Mouse (Mus musculus) small intestine, adult 2 months (tissue): Measurements from ENCODE around the gene Crlf1. TPM values are rescaled to one million over a fixed set of nuclear protein-coding genes. Genes with fewer than 3 reads are reported as not detected.
A peak's percentile ranks its signal among the peaks of the same experiment; 100 is the strongest.

Source experiments
- H3K27ac ChIP-seq: fragments of 200-500 bp; 2 replicates; pipeline ENCODE4 v1.5.1; 2012; ENCODE audit warnings: low read depth, low read length, control low read depth, inconsistent platforms; ENCODE audit not compliant: insufficient read depth
- H3K27me3 ChIP-seq: fragments of 200-500 bp; 2 replicates; pipeline ENCODE4 v1.6.1; 2012; ENCODE audit warnings: mild to moderate bottlenecking, moderate library complexity, low read length, inconsistent platforms; ENCODE audit not compliant: control insufficient read depth, insufficient read depth
- H3K36me3 ChIP-seq: fragments of 200-500 bp; 2 replicates; pipeline ENCODE4 v1.6.1; 2012; ENCODE audit warnings: mild to moderate bottlenecking, low read length, control low read depth, inconsistent platforms; ENCODE audit not compliant: control insufficient read depth, insufficient read depth
- H3K4me1 ChIP-seq: fragments of 200-500 bp; 2 replicates; pipeline ENCODE4 v1.6.1; 2012; ENCODE audit warnings: low read length, inconsistent platforms, mixed read lengths; ENCODE audit not compliant: control insufficient read depth, insufficient read depth, insufficient read length
- H3K4me3 ChIP-seq: fragments of 200-500 bp; 2 replicates; pipeline ENCODE4 v1.5.1; 2012; ENCODE audit warnings: low read depth, mild to moderate bottlenecking, control low read depth, inconsistent platforms, low read length, moderate library complexity
- CTCF ChIP-seq: fragments of 200-500 bp; IDR thresholded peaks from 2 replicates; pipeline ENCODE4 v1.5.1; 2012; ENCODE audit warnings: low read depth, mild to moderate bottlenecking, control low read depth, inconsistent platforms, low read length, moderate library complexity, mixed read lengths; ENCODE audit not compliant: insufficient replicate concordance, insufficient read length; ENCODE audit errors: extremely low read depth
- POLR2A ChIP-seq: fragments of 200-500 bp; IDR thresholded peaks from 2 replicates; pipeline ENCODE4 v1.6.1; 2012; ENCODE audit warnings: low read depth, mild to moderate bottlenecking, control low read depth, inconsistent platforms, low read length, moderate library complexity
- WGBS: fragments of 180-500 bp; shearing (Covaris S2); methylation state at CpG from one replicate; pipeline ENCODE4 v1.1.7; 2018; 5-methylcytosine and 5-hydroxymethylcytosine counted together
- polyA plus RNA-seq: library from polyadenylated mRNA; depleted of rRNA; stranded (reverse); fragments of >200 nt; gene quantifications from 2 replicates; pipeline ENCODE4 v1.2.3, GENCODE M21; 2012; rRNA removed

Gene Crlf1
- polyA plus RNA-seq, 1 experiment = 2.3 TPM

GRCm38 (mm10) chr8:70541081-70541480, 48.1 kb downstream of the Crlf1 start:
- Histone ChIP-seq H3K4me3 (peak overlapping the region; percentile 91), H3K27me3 (no peaks in the 10 kb centered on the region), H3K36me3 (peaks cover 4% of the 10 kb centered on the region), H3K27ac (peak overlapping the region; percentile 86), H3K4me1 (peaks cover 24% of the 10 kb centered on the region)
- TF ChIP-seq POLR2A (no peak), CTCF (no peak)
- WGBS = 37% methylated on average over 5 of the region's 5 CpGs

- Histone ChIP-seq H3K4me3 (no peak overlapping the region), H3K27ac (peak overlapping the region; percentile 84), H3K27me3 (no peaks in the 10 kb centered on the region), H3K4me1 (peaks cover 19% of the 10 kb centered on the region), H3K36me3 (no peaks in the 10 kb centered on the region)
- WGBS = 17% methylated on average over 6 of the region's 6 CpGs
- TF ChIP-seq CTCF (peak; percentile 61; the same call in 1 of the 2 replicates), POLR2A (no peak)
These were observed 51.3 kb downstream of the Crlf1 start for GRCm38 (mm10) chr8:70544200-70544687.

GRCm38 (mm10) chr8:70546412-70546811, 53.5 kb downstream of the Crlf1 start:
- 74% methylated on average over 4 of the region's 4 CpGs for WGBS
- Histone ChIP-seq H3K4me1 (peaks cover 16% of the 10 kb centered on the region), H3K27me3 (no peaks in the 10 kb centered on the region), H3K4me3 (no peak overlapping the region), H3K36me3 (no peaks in the 10 kb centered on the region), H3K27ac (no peak overlapping the region)
- TF ChIP-seq CTCF (no peak), POLR2A (no peak)

GRCm38 (mm10) chr8:70547762-70548161, 54.8 kb downstream of the Crlf1 start:
- WGBS = 86% methylated on average over 6 of the region's 6 CpGs
- H3K4me3 ChIP-seq = no peak overlapping the region
- no peaks in the 10 kb centered on the region for H3K27me3 ChIP-seq
- TF ChIP-seq CTCF = no peak
- TF ChIP-seq POLR2A = no peak
- no peak overlapping the region for H3K27ac ChIP-seq
- H3K4me1 ChIP-seq = peaks cover 30% of the 10 kb centered on the region
- no peaks in the 10 kb centered on the region for H3K36me3 ChIP-seq

- no peaks in the 10 kb centered on the region for H3K27me3 ChIP-seq
- H3K4me1 ChIP-seq = peaks cover 28% of the 10 kb centered on the region
- no peak overlapping the region for H3K4me3 ChIP-seq
- H3K27ac ChIP-seq = no peak overlapping the region
- TF ChIP-seq POLR2A (no peak), CTCF (no peak)
- WGBS = 87% methylated on average over 10 of the region's 10 CpGs
- H3K36me3 ChIP-seq = no peaks in the 10 kb centered on the region
These were observed 56.6 kb downstream of the Crlf1 start for GRCm38 (mm10) chr8:70549412-70550184.

GRCm38 (mm10) chr8:70551558-70552161, 58.7 kb downstream of the Crlf1 start:
- no peaks in the 10 kb centered on the region for H3K36me3 ChIP-seq
- H3K27ac ChIP-seq = no peak overlapping the region
- 72% methylated on average over 3 of the region's 3 CpGs for WGBS
- H3K4me1 ChIP-seq = peaks cover 35% of the 10 kb centered on the region
- no peak for TF ChIP-seq POLR2A
- TF ChIP-seq CTCF = no peak
- H3K4me3 ChIP-seq = no peak overlapping the region
- H3K27me3 ChIP-seq = no peaks in the 10 kb centered on the region

GRCm38 (mm10) chr8:70552836-70553235, 59.9 kb downstream of the Crlf1 start:
- no peak overlapping the region for H3K27ac ChIP-seq
- no peaks in the 10 kb centered on the region for H3K36me3 ChIP-seq
- peaks cover 35% of the 10 kb centered on the region for H3K4me1 ChIP-seq
- H3K4me3 ChIP-seq = no peak overlapping the region
- WGBS = 13% methylated on average over 1 of the region's 1 CpGs
- TF ChIP-seq CTCF (no peak), POLR2A (no peak)
- H3K27me3 ChIP-seq = no peaks in the 10 kb centered on the region

Other genes starting within 250 kb of the Crlf1 start
- gene Homer3, start 210.3 kb upstream of the Crlf1 start, polyA plus RNA-seq = 4.8 and 9.4 TPM in 2 replicates
- 31.7 and 49.4 TPM in 2 replicates for gene Ddx49, start 190.7 kb upstream of the Crlf1 start, polyA plus RNA-seq
- 466 and 753 TPM in 2 replicates for gene Cope, start 190.6 kb upstream of the Crlf1 start, polyA plus RNA-seq
- gene Cers1, start 177.4 kb upstream of the Crlf1 start, polyA plus RNA-seq = 0.27 and 0.89 TPM in 2 replicates
- gene Gdf1, start 163.3 kb upstream of the Crlf1 start, polyA plus RNA-seq = 1.1 and 1.6 TPM in 2 replicates
- gene Upf1, start 139.9 kb upstream of the Crlf1 start, polyA plus RNA-seq = 29.1 and 43.8 TPM in 2 replicates
- gene Comp, start 119.6 kb upstream of the Crlf1 start, polyA plus RNA-seq = 0.13 and 1.2 TPM in 2 replicates
- gene Crtc1, start 53.6 kb upstream of the Crlf1 start, polyA plus RNA-seq = 9.4 and 15.1 TPM in 2 replicates
- 24.9 and 30.8 TPM in 2 replicates for gene Klhl26, start 16.2 kb upstream of the Crlf1 start, polyA plus RNA-seq
- 1.2 and 1.6 TPM in 2 replicates for gene Tmem59l, start 5.8 kb upstream of the Crlf1 start, polyA plus RNA-seq
- gene Rex1bd, start 13.6 kb downstream of the Crlf1 start, polyA plus RNA-seq = 137 and 244 TPM in 2 replicates
- gene Uba52, start 17.6 kb downstream of the Crlf1 start, polyA plus RNA-seq = 606 and 770 TPM in 2 replicates
- 300 and 623 TPM in 2 replicates for gene Fkbp8, start 34.6 kb downstream of the Crlf1 start, polyA plus RNA-seq
- 34.3 and 64.4 TPM in 2 replicates for gene Kxd1, start 34.8 kb downstream of the Crlf1 start, polyA plus RNA-seq
- gene Ell, start 46.3 kb downstream of the Crlf1 start, polyA plus RNA-seq = 20.5 and 45.6 TPM in 2 replicates
- 61.8 and 92.4 TPM in 2 replicates for gene Isyna1, start 101.2 kb downstream of the Crlf1 start, polyA plus RNA-seq
- gene Ssbp4, start 115.7 kb downstream of the Crlf1 start, polyA plus RNA-seq = 81.7 and 138 TPM in 2 replicates
- gene Lrrc25, start 123.0 kb downstream of the Crlf1 start, polyA plus RNA-seq = 6.7 and 7.1 TPM in 2 replicates
- 4.1 and 6.7 TPM in 2 replicates for gene Gdf15, start 139.3 kb downstream of the Crlf1 start, polyA plus RNA-seq
- gene Pgpep1, start 167.2 kb downstream of the Crlf1 start, polyA plus RNA-seq = 49.5 and 129 TPM in 2 replicates
- 109 and 152 TPM in 2 replicates for gene Lsm4, start 180.1 kb downstream of the Crlf1 start, polyA plus RNA-seq
- gene Jund, start 205.8 kb downstream of the Crlf1 start, polyA plus RNA-seq = 419 and 1,098 TPM in 2 replicates
- gene Iqcn, start 210.3 kb downstream of the Crlf1 start, polyA plus RNA-seq = 0.03 and 0.05 TPM in 2 replicates
- 42.0 and 73.6 TPM in 2 replicates for gene Gm3336, start 225.4 kb downstream of the Crlf1 start, polyA plus RNA-seq
- 6.5 and 6.8 TPM in 2 replicates for gene Pde4c, start 230.6 kb downstream of the Crlf1 start, polyA plus RNA-seq